Mouse (Mus musculus): ENCODE measurements around the gene Clstn3.

GRCm38 (mm10) chr6:124436245-124436644 lies 28.3 kb downstream of the Clstn3 start:
- no peak for TF ChIP-seq EP300 (optimal IDR thresholded peaks at IDR 0.05)
- no peak for TF ChIP-seq CTCF (IDR thresholded peaks at IDR 0.05; ENCODE audit: low read depth)

All from stomach, postnatal 0 days (tissue).